Mouse (Mus musculus): ENCODE results near the gene Mllt3.

Mllt3 gene

GRCm38 (mm10) chr4:87953268-87953667 lies 79.9 kb downstream of the Mllt3 start:
- no peak for DNase-seq (ENCODE audit: low spot score)

GRCm38 (mm10) chr4:87949451-87949850 lies 83.7 kb downstream of the Mllt3 start:
- no peak for DNase-seq (ENCODE audit: low spot score)

GRCm38 (mm10) chr4:87944320-87944719 lies 88.8 kb downstream of the Mllt3 start:
- DNase-seq (ENCODE audit: low spot score) = no peak

GRCm38 (mm10) chr4:87942921-87943403 lies 90.2 kb downstream of the Mllt3 start:
- DNase-seq (ENCODE audit: low spot score) = no peak

- no peak for DNase-seq (ENCODE audit: low spot score)
These were observed 93.5 kb downstream of the Mllt3 start for GRCm38 (mm10) chr4:87939474-87940154.

GRCm38 (mm10) chr4:87936326-87936725 lies 96.8 kb downstream of the Mllt3 start:
- DNase-seq (ENCODE audit: low spot score) = no peak

GRCm38 (mm10) chr4:87933701-87934337 lies 99.3 kb downstream of the Mllt3 start:
- no peak for DNase-seq (ENCODE audit: low spot score)

GRCm38 (mm10) chr4:87930356-87931245 lies 102.6 kb downstream of the Mllt3 start:
- no peak for DNase-seq (ENCODE audit: low spot score)

- DNase-seq (ENCODE audit: low spot score) = no peak
These were observed 104.5 kb downstream of the Mllt3 start for GRCm38 (mm10) chr4:87928603-87929199.

- no peak for DNase-seq (ENCODE audit: low spot score)
These were observed 105.8 kb downstream of the Mllt3 start for GRCm38 (mm10) chr4:87927354-87927753.

GRCm38 (mm10) chr4:87920664-87921063 lies 112.5 kb downstream of the Mllt3 start:
- no peak for DNase-seq (ENCODE audit: low spot score)

GRCm38 (mm10) chr4:87911172-87911994 lies 121.8 kb downstream of the Mllt3 start:
- no peak for DNase-seq (ENCODE audit: low spot score)

- DNase-seq (ENCODE audit: low spot score) = no peak
These were observed 127.9 kb downstream of the Mllt3 start for GRCm38 (mm10) chr4:87905149-87905771.

- DNase-seq (ENCODE audit: low spot score) = no peak
These were observed 128.4 kb downstream of the Mllt3 start for GRCm38 (mm10) chr4:87904722-87905121.

- no peak for DNase-seq (ENCODE audit: low spot score)
These were observed 130.6 kb downstream of the Mllt3 start for GRCm38 (mm10) chr4:87902584-87902983.

- DNase-seq (ENCODE audit: low spot score) = no peak
These were observed 132.0 kb downstream of the Mllt3 start for GRCm38 (mm10) chr4:87901166-87901565.

GRCm38 (mm10) chr4:87893498-87893897 lies 139.7 kb downstream of the Mllt3 start:
- no peak for DNase-seq (ENCODE audit: low spot score)

GRCm38 (mm10) chr4:87893012-87893411 lies 140.2 kb downstream of the Mllt3 start:
- no peak for DNase-seq (ENCODE audit: low spot score)

- no peak for DNase-seq (ENCODE audit: low spot score)
These were observed 149.8 kb downstream of the Mllt3 start for GRCm38 (mm10) chr4:87883225-87883875.

- DNase-seq (ENCODE audit: low spot score) = no peak
These were observed 151.2 kb downstream of the Mllt3 start for GRCm38 (mm10) chr4:87881995-87882394.

All from urinary bladder, postnatal 10 days (tissue).